ENCODE assay signal across 8 mouse cellular contexts in genomic region chr7:27859301-27860251, GRCm38 (mm10). TPM values are rescaled to one million over a fixed set of nuclear protein-coding genes. Genes with fewer than 3 reads are reported as not detected.
A peak's percentile ranks its signal among the peaks of the same experiment; 100 is the strongest.
DNase-seq lines count a peak whose midpoint lies in the region; ATAC-seq and TF ChIP-seq lines count a peak whose summit lies in the region.

No protein-coding gene starts in this region.

- peak; percentile 8 for DNase-seq in gastrocnemius, adult 18-20 months (ENCODE audit: low spot score)
- DNase-seq in gastrocnemius, postnatal 4 days (ENCODE audit: low spot score in 2 of 2), result no peak
- DNase-seq in G1E (ENCODE audit: low spot score), result peak; percentile 31
- DNase-seq in large intestine, adult 2 months (ENCODE audit: low read depth, low spot score), result peak; percentile 28
- no peak for DNase-seq in midbrain, embryonic 14.5 days
- DNase-seq in thymus, postnatal 25 days, result no peak
- no peak for DNase-seq in frontal cortex, postnatal 14 days (ENCODE audit: low spot score in 2 of 2)

- ATAC-seq in G1E (ENCODE audit: extremely low read depth, insufficient number of reproducible peaks, low FRiP score, poor library complexity, severe bottlenecking), result no peak; the same call in 1 of the 2 replicates
- ATAC-seq in forebrain, embryonic 15.5 days (replicated peaks), result no peak
- no peak for ATAC-seq in midbrain, embryonic 14.5 days (ENCODE audit: low FRiP score, low TSS enrichment)

- H3K4me1 ChIP-seq in G1E (ENCODE audit: insufficient read depth, low read depth, low read length), result peaks cover 23% of the 10 kb centered on the region
- H3K4me1 ChIP-seq in forebrain, embryonic 15.5 days, result peaks cover 12% of the 10 kb centered on the region
- peaks cover 11% of the 10 kb centered on the region for H3K4me1 ChIP-seq in midbrain, embryonic 14.5 days (ENCODE audit: control insufficient read depth, insufficient read depth, low read length)

- no peak for TF ChIP-seq CTCF in G1E (IDR thresholded peaks at IDR 0.05; ENCODE audit: low read depth, low read length)

- peaks cover 15% of the 10 kb centered on the region for H3K36me3 ChIP-seq in G1E (replicated peaks)
- H3K36me3 ChIP-seq in forebrain, embryonic 15.5 days, result peaks cover 16% of the 10 kb centered on the region
- H3K36me3 ChIP-seq in midbrain, embryonic 14.5 days (ENCODE audit: control insufficient read depth, insufficient read depth, low read length), result peaks cover 9% of the 10 kb centered on the region; the same call in 1 of the 2 replicates

- H3K9ac ChIP-seq in forebrain, embryonic 15.5 days (replicated peaks), result peak overlapping the region; percentile 59; the same call in 1 of the 2 replicates
- peak overlapping the region; percentile 56; the same call in 1 of the 2 replicates for H3K9ac ChIP-seq in midbrain, embryonic 14.5 days (replicated peaks; ENCODE audit: low read length)

- peak overlapping the region; percentile 80 for H3K4me3 ChIP-seq in G1E (ENCODE audit: low read depth, low read length)
- H3K4me3 ChIP-seq in forebrain, embryonic 15.5 days, result peak overlapping the region; percentile 52
- peak overlapping the region; percentile 47 for H3K4me3 ChIP-seq in midbrain, embryonic 14.5 days (replicated peaks; ENCODE audit: low read depth, low read length)

- WGBS in forebrain, embryonic 15.5 days, result 23% methylated on average over 10 of the region's 10 CpGs
- WGBS in large intestine, adult 2 months, result 19% methylated on average over 10 of the region's 10 CpGs
- WGBS in midbrain, embryonic 14.5 days, result 32% methylated on average over 10 of the region's 10 CpGs

- peak overlapping the region; percentile 56 for H3K4me2 ChIP-seq in forebrain, embryonic 15.5 days (replicated peaks)
- peak overlapping the region; percentile 67 for H3K4me2 ChIP-seq in midbrain, embryonic 14.5 days (ENCODE audit: low read length)

- no peaks in the 10 kb centered on the region for H3K27me3 ChIP-seq in G1E (ENCODE audit: insufficient read depth, low read length)
- no peaks in the 10 kb centered on the region for H3K27me3 ChIP-seq in forebrain, embryonic 15.5 days
- H3K27me3 ChIP-seq in midbrain, embryonic 14.5 days (ENCODE audit: control insufficient read depth, insufficient read depth, low read length), result no peaks in the 10 kb centered on the region

- 0 out of 2 replicates have a peak overlapping the region, but pooled peaks have one; percentile 36 for H3K27ac ChIP-seq in forebrain, embryonic 15.5 days (replicated peaks)
- no peak overlapping the region for H3K27ac ChIP-seq in midbrain, embryonic 14.5 days (replicated peaks; ENCODE audit: low read depth, low read length)

- no peaks in the 10 kb centered on the region for H3K9me3 ChIP-seq in G1E (replicated peaks)
- H3K9me3 ChIP-seq in forebrain, embryonic 15.5 days, result no peaks in the 10 kb centered on the region
- no peaks in the 10 kb centered on the region for H3K9me3 ChIP-seq in midbrain, embryonic 14.5 days (ENCODE audit: control insufficient read depth, low read length)

RNA-seq across cellular contexts. Expression of gene Zfp607a, which starts 2.2 kb away (rescaled TPM):
- total RNA-seq in gastrocnemius, adult 18-20 months (2021), result 1 to 10 TPM; 1.4 to 2.2 TPM
- total RNA-seq in gastrocnemius, postnatal 4 days (2021), result 1 to 10 TPM; 3.5 to 4.3 TPM
- 17.5 and 19.6 TPM in 2 replicates for total RNA-seq in G1E (2014; fragmentation: Nextera tagmentation)
- total RNA-seq in G1E (2017), result 12.2 and 15.5 TPM in 2 replicates
- polyA plus RNA-seq in G1E (2012), result 0.22 and 0.29 TPM in 2 replicates
- 1.3 and 1.5 TPM in 2 replicates for polyA plus RNA-seq in forebrain, embryonic 15.5 days (2015; fragmentation: Nextera tagmentation; extraction: Ambion mirVana)
- 0.37 and 0.80 TPM in 2 replicates for polyA plus RNA-seq in large intestine, adult 2 months (2012; rRNA removed)
- polyA plus RNA-seq in midbrain, embryonic 14.5 days (2014; fragmentation: Nextera tagmentation; extraction: Ambion mirVana), result 0.98 and 1.3 TPM in 2 replicates

RNA-seq across cellular contexts. Expression of gene Zfp59, which starts 21.2 kb away (rescaled TPM):
- 1 to 10 TPM; 2.2 to 2.9 TPM for total RNA-seq in gastrocnemius, adult 18-20 months (2021)
- total RNA-seq in gastrocnemius, postnatal 4 days (2021), result 1 to 10 TPM; 2.8 to 3.0 TPM
- total RNA-seq in G1E (2014; fragmentation: Nextera tagmentation) (9.6 TPM in 2 replicates), G1E (2017) (8.9 and 9.2 TPM in 2 replicates)
- polyA plus RNA-seq in G1E (2012), result 0.15 and 0.33 TPM in 2 replicates
- 12.0 and 12.7 TPM in 2 replicates for polyA plus RNA-seq in forebrain, embryonic 15.5 days (2015; fragmentation: Nextera tagmentation; extraction: Ambion mirVana)
- 0.53 and 1.1 TPM in 2 replicates for polyA plus RNA-seq in large intestine, adult 2 months (2012; rRNA removed)
- 9.9 and 15.2 TPM in 2 replicates for polyA plus RNA-seq in midbrain, embryonic 14.5 days (2014; fragmentation: Nextera tagmentation; extraction: Ambion mirVana)

RNA-seq across cellular contexts. Expression of gene Zfp626, which starts 52.6 kb away (rescaled TPM):
- 1 to 10 TPM; 3.3 to 4.1 TPM for total RNA-seq in gastrocnemius, adult 18-20 months (2021)
- total RNA-seq in gastrocnemius, postnatal 4 days (2021), result 1 to 10 TPM; 4.6 to 6.2 TPM
- total RNA-seq in G1E (2014; fragmentation: Nextera tagmentation) (6.0 and 8.0 TPM in 2 replicates), G1E (2017) (6.2 and 6.3 TPM in 2 replicates)
- 0.13 and 0.14 TPM in 2 replicates for polyA plus RNA-seq in G1E (2012)
- 2.8 and 3.0 TPM in 2 replicates for polyA plus RNA-seq in forebrain, embryonic 15.5 days (2015; fragmentation: Nextera tagmentation; extraction: Ambion mirVana)
- 0.73 and 1.2 TPM in 2 replicates for polyA plus RNA-seq in large intestine, adult 2 months (2012; rRNA removed)
- 2.4 and 2.6 TPM in 2 replicates for polyA plus RNA-seq in midbrain, embryonic 14.5 days (2014; fragmentation: Nextera tagmentation; extraction: Ambion mirVana)

Comparison
In these comparisons a context has a peak if more than half of its experiments do, and no peak if none do; other contexts are left out.
1. DNase-seq: peak in gastrocnemius, adult 18-20 months (single experiment), G1E (single experiment) and large intestine, adult 2 months (single experiment); none in gastrocnemius, postnatal 4 days (0 of 2), midbrain, embryonic 14.5 days (single experiment), thymus, postnatal 25 days (single experiment) and frontal cortex, postnatal 14 days (0 of 2).
2. Peak in every context shown above with its lines, with median percentiles within 50 percentile points of each other: H3K4me3 ChIP-seq.